In genomic region chr4:88696237-88696884, GRCm38 (mm10) we compare ENCODE assay signal across 9 mouse cellular contexts. TPM values are rescaled to one million over a fixed set of nuclear protein-coding genes. Genes with fewer than 3 reads are reported as not detected.
A peak's percentile ranks its signal among the peaks of the same experiment; 100 is the strongest.
DNase-seq lines count a peak whose midpoint lies in the region; ATAC-seq and TF ChIP-seq lines count a peak whose summit lies in the region.
"Had no signal": no experiment of that assay in that cellular context is flagged by ENCODE, and none has a peak within 500 bp of the region (broad histone marks: within the 10 kb centered on the region; RNA-seq: fewer than 3 reads in every experiment).

No protein-coding gene starts in this region.

- H3K36me3 ChIP-seq in forebrain, postnatal 0 days (ENCODE audit: insufficient read depth), result no peaks in the 10 kb centered on the region
- H3K36me3 ChIP-seq in lung, embryonic 16.5 days (ENCODE audit: control insufficient read depth, insufficient read depth, low read length), result no peaks in the 10 kb centered on the region
- H3K36me3 ChIP-seq in thymus, adult 2 months (ENCODE audit: control insufficient read depth, insufficient read depth, low read length), result no peaks in the 10 kb centered on the region

- peak; percentile 40 for DNase-seq in MEL-GATA-1-ER (ENCODE audit: extremely low read depth, low read depth)
- peak; percentile 56 for DNase-seq in cerebellum, adult 11-12 months
- peak; percentile 82 for DNase-seq in forebrain, postnatal 0 days
- peak; percentile 37 to 82 for DNase-seq in layer of hippocampus, adult 18-20 months (ENCODE audit: low spot score in 2 of 2)
- DNase-seq in ovary, postnatal 10 days (ENCODE audit: low spot score), result peak; percentile 66
- peak; percentile 79 for DNase-seq in thymus, adult 2 months

- H3K9me3 ChIP-seq in forebrain, postnatal 0 days (ENCODE audit: low read length), result no peaks in the 10 kb centered on the region
- no peaks in the 10 kb centered on the region for H3K9me3 ChIP-seq in lung, embryonic 16.5 days (ENCODE audit: control insufficient read depth, low read length)

- no peak overlapping the region for H3K9ac ChIP-seq in forebrain, postnatal 0 days
- H3K9ac ChIP-seq in lung, embryonic 16.5 days (ENCODE audit: low read length), result no peak overlapping the region

- no peak overlapping the region for H3K4me2 ChIP-seq in forebrain, postnatal 0 days (ENCODE audit: low read depth)
- H3K4me2 ChIP-seq in lung, embryonic 16.5 days (ENCODE audit: low read depth, low read length), result no peak overlapping the region

- WGBS in forebrain, postnatal 0 days, result 27% methylated on average over 3 of the region's 3 CpGs
- 21% methylated on average over 3 of the region's 3 CpGs for WGBS in lung, embryonic 16.5 days
- WGBS in thymus, adult 2 months, result 34% methylated on average over 3 of the region's 3 CpGs

- no peaks in the 10 kb centered on the region for H3K27me3 ChIP-seq in forebrain, postnatal 0 days (ENCODE audit: insufficient read depth, low read length)
- no peaks in the 10 kb centered on the region for H3K27me3 ChIP-seq in lung, embryonic 16.5 days (ENCODE audit: control insufficient read depth, insufficient read depth, low read depth, low read length)
- H3K27me3 ChIP-seq in thymus, adult 2 months (ENCODE audit: control insufficient read depth, insufficient read depth, low read length), result no peaks in the 10 kb centered on the region

- TF ChIP-seq POLR2A in thymus, adult 2 months (IDR thresholded peaks at IDR 0.05; ENCODE audit: control insufficient read depth, extremely low read depth, insufficient read depth, low read length, poor library complexity), result no peak

- TF ChIP-seq CTCF in forebrain, postnatal 0 days (IDR thresholded peaks at IDR 0.05; ENCODE audit: low read depth), result peak; percentile 98
- peak; percentile 95 for TF ChIP-seq CTCF in thymus, adult 2 months (IDR thresholded peaks at IDR 0.05; ENCODE audit: borderline replicate concordance, control insufficient read depth, extremely low read depth, insufficient read depth, low read length, poor library complexity)

- H3K4me1 ChIP-seq in forebrain, postnatal 0 days (ENCODE audit: insufficient read depth), result no peaks in the 10 kb centered on the region
- no peaks in the 10 kb centered on the region for H3K4me1 ChIP-seq in lung, embryonic 16.5 days (replicated peaks; ENCODE audit: control insufficient read depth, insufficient read depth, low read length)
- H3K4me1 ChIP-seq in thymus, adult 2 months (replicated peaks; ENCODE audit: control insufficient read depth, insufficient read depth, low read length), result 0 out of 2 replicates have a peak, but pooled peaks cover 2% of the 10 kb centered on the region

- peak; percentile 78 for ATAC-seq in forebrain, postnatal 0 days
- ATAC-seq in hematopoietic stem cell, adult 5-6 weeks (replicated peaks in 1 of 2; ENCODE audit: insufficient read depth in 1 of 2, low FRiP score in 2 of 2, low TSS enrichment in 1 of 2, low read depth in 1 of 2, poor library complexity in 2 of 2, severe bottlenecking in 2 of 2), result peak; percentile 75 to 93
- peak; percentile 86 for ATAC-seq in lung, embryonic 16.5 days (ENCODE audit: low read depth)

- no peak overlapping the region for H3K4me3 ChIP-seq in forebrain, postnatal 0 days (ENCODE audit: low read depth, low read length)
- H3K4me3 ChIP-seq in lung, embryonic 16.5 days (ENCODE audit: low read length), result no peak overlapping the region
- no peak overlapping the region for H3K4me3 ChIP-seq in thymus, adult 2 months (ENCODE audit: control insufficient read depth, insufficient read depth, low read length)

- H3K27ac ChIP-seq in forebrain, postnatal 0 days (ENCODE audit: low read depth, low read length), result no peak overlapping the region
- no peak overlapping the region for H3K27ac ChIP-seq in lung, embryonic 16.5 days (ENCODE audit: low read length)
- no peak overlapping the region for H3K27ac ChIP-seq in thymus, adult 2 months (ENCODE audit: control insufficient read depth, insufficient read depth, low read length)

RNA-seq across cellular contexts. Expression of gene Ifnab, which starts 5.2 kb away (rescaled TPM):
- not detected in 2 replicates for total RNA-seq in forebrain, postnatal 0 days (2014; rRNA removed)
- not detected in 2 replicates for polyA plus RNA-seq in forebrain, postnatal 0 days (2015; fragmentation: Nextera tagmentation; extraction: Ambion mirVana)
- not detected in 2 replicates for total RNA-seq in hematopoietic stem cell, adult 5-6 weeks (2017)
- not detected for total RNA-seq in layer of hippocampus, adult 18-20 months (2021)
- polyA plus RNA-seq in lung, embryonic 16.5 days (2015; fragmentation: Nextera tagmentation; extraction: Ambion mirVana), result not detected in 2 replicates
- 0.17 TPM in 1 of 2 replicates, not detected in the other for polyA plus RNA-seq in thymus, adult 2 months (2012; rRNA removed)
- total RNA-seq: left cerebral cortex, adult 8-10 months had no signal

RNA-seq across cellular contexts. Expression of gene Ifna2, which starts 12.6 kb away (rescaled TPM):
- not detected in 2 replicates for total RNA-seq in forebrain, postnatal 0 days (2014; rRNA removed)
- not detected in 2 replicates for polyA plus RNA-seq in forebrain, postnatal 0 days (2015; fragmentation: Nextera tagmentation; extraction: Ambion mirVana)
- total RNA-seq in hematopoietic stem cell, adult 5-6 weeks (2017), result not detected in 2 replicates
- not detected for total RNA-seq in layer of hippocampus, adult 18-20 months (2021)
- not detected in 2 replicates for polyA plus RNA-seq in lung, embryonic 16.5 days (2015; fragmentation: Nextera tagmentation; extraction: Ambion mirVana)
- not detected in 2 replicates for polyA plus RNA-seq in thymus, adult 2 months (2012; rRNA removed)
- total RNA-seq: left cerebral cortex, adult 8-10 months had no signal

RNA-seq across cellular contexts. Expression of gene Ifna16, which starts 19.6 kb away (rescaled TPM):
- not detected in 2 replicates for total RNA-seq in forebrain, postnatal 0 days (2014; rRNA removed)
- not detected in 2 replicates for polyA plus RNA-seq in forebrain, postnatal 0 days (2015; fragmentation: Nextera tagmentation; extraction: Ambion mirVana)
- not detected in 2 replicates for total RNA-seq in hematopoietic stem cell, adult 5-6 weeks (2017)
- total RNA-seq in layer of hippocampus, adult 18-20 months (2021), result not detected
- not detected in 2 replicates for polyA plus RNA-seq in lung, embryonic 16.5 days (2015; fragmentation: Nextera tagmentation; extraction: Ambion mirVana)
- not detected in 2 replicates for polyA plus RNA-seq in thymus, adult 2 months (2012; rRNA removed)
- total RNA-seq: left cerebral cortex, adult 8-10 months had no signal

RNA-seq across cellular contexts. Expression of gene Gm26566, which starts 25.2 kb away (rescaled TPM):
- 1.2 and 2.9 TPM in 2 replicates for total RNA-seq in forebrain, postnatal 0 days (2014; rRNA removed)
- polyA plus RNA-seq in forebrain, postnatal 0 days (2015; fragmentation: Nextera tagmentation; extraction: Ambion mirVana), result 0.84 and 1.1 TPM in 2 replicates
- 2.2 TPM in 1 of 2 replicates, not detected in the other for total RNA-seq in hematopoietic stem cell, adult 5-6 weeks (2017)
- total RNA-seq in layer of hippocampus, adult 18-20 months (2021), result 1 to 10 TPM; 1.1 to 1.6 TPM
- polyA plus RNA-seq in lung, embryonic 16.5 days (2015; fragmentation: Nextera tagmentation; extraction: Ambion mirVana), result 0.82 and 1.2 TPM in 2 replicates
- polyA plus RNA-seq in thymus, adult 2 months (2012; rRNA removed), result 0.86 and 1.5 TPM in 2 replicates

RNA-seq across cellular contexts. Expression of gene Klhl9, which starts 25.9 kb away (rescaled TPM):
- total RNA-seq in forebrain, postnatal 0 days (2014; rRNA removed), result 171 and 176 TPM in 2 replicates
- polyA plus RNA-seq in forebrain, postnatal 0 days (2015; fragmentation: Nextera tagmentation; extraction: Ambion mirVana), result 65.8 and 78.1 TPM in 2 replicates
- total RNA-seq in hematopoietic stem cell, adult 5-6 weeks (2017), result 101 and 115 TPM in 2 replicates
- total RNA-seq in layer of hippocampus, adult 18-20 months (2021), result 100 to 1,000 TPM; 103 to 111 TPM
- 88.1 and 91.8 TPM in 2 replicates for polyA plus RNA-seq in lung, embryonic 16.5 days (2015; fragmentation: Nextera tagmentation; extraction: Ambion mirVana)
- 21.3 and 29.3 TPM in 2 replicates for polyA plus RNA-seq in thymus, adult 2 months (2012; rRNA removed)
